Mouse (Mus musculus): Measurements from ENCODE around the gene Plekhm3.

DNA sequence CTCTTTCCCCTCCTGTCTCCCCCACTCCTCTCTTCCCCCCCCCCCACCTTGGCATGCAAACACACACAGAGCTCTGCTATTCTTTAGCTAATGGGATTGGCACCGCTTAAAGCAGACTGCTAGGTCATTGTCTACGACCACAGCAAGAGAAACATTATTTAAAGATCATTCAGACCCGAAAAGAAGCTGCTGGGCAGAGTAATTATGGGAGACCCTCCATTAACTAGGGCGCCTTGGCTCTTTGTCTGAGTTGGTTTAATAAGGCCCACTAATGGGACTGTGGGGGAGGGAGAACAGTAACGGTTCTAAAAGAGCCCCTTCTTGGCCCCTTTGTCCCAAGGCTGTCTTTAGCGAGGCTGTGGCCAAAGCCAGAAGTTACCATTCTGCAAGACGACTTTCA is 18.7 kb upstream of the Plekhm3 start:
- no peak for TF ChIP-seq POLR2A (IDR thresholded peaks at IDR 0.05; ENCODE audit: control insufficient read depth, extremely low read depth, insufficient read depth, low read length, poor library complexity)
- no peak for TF ChIP-seq CTCF (IDR thresholded peaks at IDR 0.05; ENCODE audit: borderline replicate concordance, control insufficient read depth, extremely low read depth, insufficient read depth, low read length, poor library complexity)

Data from thymus, adult 2 months (tissue).